Mouse (Mus musculus) pancreas, adult 10 weeks (tissue): ENCODE results near the gene Lrp2. TPM values are rescaled to one million over a fixed set of nuclear protein-coding genes. Genes with fewer than 3 reads are reported as not detected.

Experiments
- polyA plus RNA-seq: library from polyadenylated mRNA; stranded (reverse); fragments of 350-450 nt; fragmentation: Illumina TruSeq; extraction: RNeasy Lipid Tissue Mini Kit (QIAGEN cat#74804); gene quantifications from one replicate; pipeline ENCODE4 v1.2.3, GENCODE M21; 2015; ENCODE audit warnings: low read depth, low replicate concordance; ENCODE audit not compliant: insufficient read depth

The Lrp2 gene
- 1.3 TPM for polyA plus RNA-seq

DNA sequence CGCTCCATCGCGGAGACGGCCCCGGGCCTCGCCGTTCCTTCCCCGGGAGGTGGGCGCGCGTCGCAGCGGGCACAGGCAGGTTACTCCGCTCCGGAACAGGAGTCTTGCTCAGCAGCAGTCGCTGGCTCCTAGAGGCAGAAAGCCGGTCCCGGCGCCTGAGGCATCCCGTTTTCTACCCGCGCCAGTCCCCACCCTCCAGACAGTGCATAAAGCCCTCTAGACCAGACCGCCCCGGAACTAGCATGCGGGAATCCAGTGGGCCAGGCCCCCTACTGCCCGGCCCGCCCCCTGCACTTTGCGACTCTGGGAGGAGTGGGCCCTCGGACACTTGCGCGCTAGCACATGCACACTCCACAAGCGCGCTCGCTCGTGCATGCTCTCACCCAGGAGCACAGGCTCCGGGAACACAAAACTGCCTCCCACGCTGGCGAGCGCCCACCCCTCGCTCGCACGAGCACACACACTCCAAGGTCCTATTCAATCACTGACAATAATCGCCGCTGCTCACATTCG lies at the start of gene Lrp2:
Gene Lrp2, minus strand, starts transcription at position 180 of the 513 bp plus-strand sequence.

DNA sequence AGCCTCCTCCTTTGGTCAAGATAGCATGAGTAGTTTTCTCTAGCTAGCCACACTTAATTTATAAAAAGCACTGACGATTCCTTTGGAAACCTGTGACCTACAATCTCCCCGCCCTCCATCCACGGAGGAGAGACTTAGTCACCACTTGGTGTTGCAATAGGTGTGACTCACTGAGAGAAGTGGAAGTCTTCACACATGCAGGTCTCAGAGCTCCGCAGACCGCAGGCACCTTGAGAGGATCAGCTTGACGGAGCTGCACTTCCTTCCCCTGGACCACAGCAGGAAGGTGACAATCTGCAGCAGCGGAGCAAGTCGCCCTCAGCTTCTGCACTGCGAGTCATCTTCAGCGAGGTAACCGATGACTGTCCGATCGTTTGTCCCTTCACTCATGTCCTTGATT lies 205.6 kb downstream of the Lrp2 start, which contains the start of gene Dhrs9:
Gene Dhrs9, plus strand, starts transcription at position 165 of the 400 bp plus-strand sequence.

Other genes starting within 250 kb of the Lrp2 start
- not detected for gene Abcb11, start 243.4 kb downstream of the Lrp2 start, polyA plus RNA-seq
- gene Dhrs9, start 205.6 kb downstream of the Lrp2 start, polyA plus RNA-seq: 1.5 TPM
- 1.5 TPM for gene Bbs5, start 61.1 kb upstream of the Lrp2 start, polyA plus RNA-seq
- not detected for gene Klhl41, start 84.1 kb upstream of the Lrp2 start, polyA plus RNA-seq
- gene Fastkd1, start 127.5 kb upstream of the Lrp2 start, polyA plus RNA-seq: 4.3 TPM
- gene Ppig, start 136.5 kb upstream of the Lrp2 start, polyA plus RNA-seq: 8.6 TPM
- gene Ccdc173, start 203.5 kb upstream of the Lrp2 start, polyA plus RNA-seq: not detected
- 3.7 TPM for gene Phospho2, start 203.6 kb upstream of the Lrp2 start, polyA plus RNA-seq
- 0.74 TPM for gene Klhl23, start 235.9 kb upstream of the Lrp2 start, polyA plus RNA-seq